Mouse (Mus musculus) CH12.LX (cell line): Measurements from ENCODE around the gene Prdm10. TPM values are rescaled to one million over a fixed set of nuclear protein-coding genes. Genes with fewer than 3 reads are reported as not detected.
A peak's percentile ranks its signal among the peaks of the same experiment; 100 is the strongest.

Source experiments
- DNase-seq: peaks from one replicate; pipeline ENCODE4 v3.0.0-alpha.2; 2013; ENCODE audit errors: extremely low read depth
- H3K27ac ChIP-seq: 2 replicates; pipeline ENCODE4 v1.5.1; 2012; ENCODE audit warnings: low read depth, mild to moderate bottlenecking, control low read depth, moderate library complexity; ENCODE audit not compliant: insufficient read depth
- H3K27me3 ChIP-seq: replicated peaks from 2 replicates; pipeline ENCODE3; 2012; ENCODE audit warnings: inconsistent platforms
- H3K36me3 ChIP-seq, 2 experiments: replicated peaks in 1 of 2; 2 replicates each; pipeline versions ENCODE3 to v1.6.1; 2012; ENCODE audit warnings: inconsistent platforms in 1 of 2, low read length in 1 of 2, mild to moderate bottlenecking in 1 of 2, mixed read lengths in 1 of 2, moderate library complexity in 1 of 2; ENCODE audit not compliant: control insufficient read depth in 1 of 2, insufficient read depth in 1 of 2
- H3K4me1 ChIP-seq, 2 experiments: 2 replicates each; pipeline ENCODE4 v1.6.1; 2012; ENCODE audit warnings: inconsistent platforms in 1 of 2, moderate library complexity in 1 of 2; ENCODE audit not compliant: insufficient read depth in 2 of 2, control insufficient read depth in 1 of 2
- H3K4me2 ChIP-seq: 2 replicates; pipeline ENCODE4 v1.6.1; 2012; ENCODE audit warnings: low read depth, mild to moderate bottlenecking, control low read depth; ENCODE audit not compliant: poor library complexity, insufficient read depth, severe bottlenecking
- H3K4me3 ChIP-seq, 3 experiments: fragments of 150-350 bp in 1 of 3; sonication (generic) in 1 of 3; replicated peaks in 1 of 3; 2 replicates each; pipeline versions ENCODE3 to v1.5.1; 2011 to 2012; ENCODE audit warnings: low read depth in 2 of 3, low read length in 2 of 3, mild to moderate bottlenecking in 2 of 3, moderate library complexity in 2 of 3, control low read depth in 1 of 3, improper control_type of control experiment in 1 of 3, inconsistent platforms in 1 of 3, mixed read lengths in 1 of 3; ENCODE audit not compliant: poor library complexity in 1 of 3
- H3K79me2 ChIP-seq: replicated peaks from 2 replicates; pipeline ENCODE4 v1.6.1; 2012; ENCODE audit warnings: mild to moderate bottlenecking, moderate library complexity; ENCODE audit not compliant: control insufficient read depth, poor library complexity, insufficient read depth, severe bottlenecking; ENCODE audit errors: extremely low read depth
- H3K9ac ChIP-seq: 2 replicates; pipeline ENCODE4 v1.6.1; 2012; ENCODE audit warnings: low read depth, mild to moderate bottlenecking, control low read depth, moderate library complexity; ENCODE audit not compliant: insufficient read depth
- H3K9me3 ChIP-seq: replicated peaks from 2 replicates; pipeline ENCODE3; 2012; ENCODE audit warnings: low read length, inconsistent platforms, mixed read lengths
- BHLHE40 ChIP-seq: IDR thresholded peaks from 2 replicates; pipeline ENCODE4 v1.6.1; 2011; ENCODE audit warnings: mild to moderate bottlenecking, low read depth, low read length, improper control_type of control experiment
- CHD2 ChIP-seq: IDR thresholded peaks from 2 replicates; pipeline ENCODE4 v1.6.1; 2011; ENCODE audit warnings: low read length, improper control_type of control experiment
- CTCF ChIP-seq, 2 experiments: IDR thresholded peaks in 1 of 2; conservative IDR thresholded peaks in 1 of 2; 2 replicates each; pipeline ENCODE4 v1.5.1; 2011 to 2012; ENCODE audit warnings: low read depth in 2 of 2, low read length in 2 of 2, improper control_type of control experiment in 1 of 2, inconsistent platforms in 1 of 2, mild to moderate bottlenecking in 1 of 2, moderate library complexity in 1 of 2
- E2F4 ChIP-seq: IDR thresholded peaks from 2 replicates; pipeline ENCODE4 v1.6.1; 2011; ENCODE audit warnings: low read depth, low read length, improper control_type of control experiment; ENCODE audit not compliant: insufficient replicate concordance
- ELF1 ChIP-seq: IDR thresholded peaks from 2 replicates; pipeline ENCODE4 v1.6.1; 2014; ENCODE audit warnings: low read depth, mild to moderate bottlenecking, inconsistent platforms, low read length, improper control_type of control experiment
- JUN ChIP-seq: IDR thresholded peaks from 2 replicates; pipeline ENCODE4 v1.6.1; 2011; ENCODE audit warnings: low read depth, mild to moderate bottlenecking, low read length, improper control_type of control experiment, moderate library complexity; ENCODE audit not compliant: insufficient read depth
- MAFK ChIP-seq: IDR thresholded peaks from 2 replicates; pipeline ENCODE4 v1.6.1; 2011; ENCODE audit warnings: low read length, improper control_type of control experiment; ENCODE audit not compliant: insufficient replicate concordance
- MAX ChIP-seq: IDR thresholded peaks from 2 replicates; pipeline ENCODE4 v1.6.1; 2011; ENCODE audit warnings: low read length, improper control_type of control experiment
- MYC ChIP-seq: IDR thresholded peaks from 2 replicates; pipeline ENCODE4 v1.6.1; 2011; ENCODE audit warnings: low read depth, mild to moderate bottlenecking, improper control_type of control experiment, low read length
- NELFE ChIP-seq: IDR thresholded peaks from 2 replicates; pipeline ENCODE4 v1.6.1; 2011; ENCODE audit warnings: low read depth, low read length, improper control_type of control experiment
- PAX5 ChIP-seq: IDR thresholded peaks from 2 replicates; pipeline ENCODE4 v1.6.1; 2012; ENCODE audit warnings: low read length, inconsistent platforms, mixed read lengths
- RAD21 ChIP-seq: IDR thresholded peaks from 2 replicates; pipeline ENCODE4 v1.6.1; 2011; ENCODE audit warnings: low read depth, mild to moderate bottlenecking, low read length, improper control_type of control experiment, moderate library complexity
- SMC3 ChIP-seq: IDR thresholded peaks from 2 replicates; pipeline ENCODE4 v1.6.1; 2011; ENCODE audit warnings: low read depth, low read length, improper control_type of control experiment
- UBTF ChIP-seq: IDR thresholded peaks from 2 replicates; pipeline ENCODE4 v1.6.1; 2012; ENCODE audit warnings: low read depth, mild to moderate bottlenecking, inconsistent platforms, low read length, improper control_type of control experiment, moderate library complexity
- USF1 ChIP-seq: IDR thresholded peaks from 2 replicates; pipeline ENCODE4 v1.6.1; 2014; ENCODE audit warnings: low read depth, mild to moderate bottlenecking, inconsistent platforms, low read length, improper control_type of control experiment
- ZC3H11A ChIP-seq: IDR thresholded peaks from 2 replicates; pipeline ENCODE4 v1.6.1; 2012; ENCODE audit warnings: low read depth, mild to moderate bottlenecking, inconsistent platforms, low read length, improper control_type of control experiment
- dilution Hi-C: fragments of 300-500 bp; cut with MboI; formaldehyde crosslinking; loops from 2 replicates; pipeline ENCODE4 v1.14.3; 2020; ENCODE audit warnings: low sequenced_read_pairs; ENCODE audit not compliant: extremely low pct_unique_long_range_greater_than_20kb, extremely low pct_ligation_motif_present
- in situ Hi-C: fragments of 300-500 bp; cut with MboI; formaldehyde crosslinking; loops from 3 replicates; pipeline ENCODE4 v1.14.3; 2019; ENCODE audit warnings: low sequenced_read_pairs, low pct_ligation_motif_present, low pct_unique_long_range_greater_than_20kb, mixed read lengths
- polyA plus RNA-seq: library from polyadenylated mRNA; unstranded; fragments of >175 nt; gene quantifications from 2 replicates; pipeline ENCODE4 v1.2.1, GENCODE M21; 2012; ENCODE audit warnings: low read depth; ENCODE audit not compliant: insufficient read length
- total RNA-seq, 2 experiments: library from RNA; depleted of rRNA; stranded (reverse); fragments of 300-350 nt in 1 of 2; fragments of >200 nt in 1 of 2; gene quantifications; 2 replicates each; pipeline ENCODE4 v1.2.3; 2012 to 2014

Prdm10 gene
- total and polyA plus RNA-seq, 3 experiments, result 4.5 to 6.7 (median 4.7) TPM

DNA sequence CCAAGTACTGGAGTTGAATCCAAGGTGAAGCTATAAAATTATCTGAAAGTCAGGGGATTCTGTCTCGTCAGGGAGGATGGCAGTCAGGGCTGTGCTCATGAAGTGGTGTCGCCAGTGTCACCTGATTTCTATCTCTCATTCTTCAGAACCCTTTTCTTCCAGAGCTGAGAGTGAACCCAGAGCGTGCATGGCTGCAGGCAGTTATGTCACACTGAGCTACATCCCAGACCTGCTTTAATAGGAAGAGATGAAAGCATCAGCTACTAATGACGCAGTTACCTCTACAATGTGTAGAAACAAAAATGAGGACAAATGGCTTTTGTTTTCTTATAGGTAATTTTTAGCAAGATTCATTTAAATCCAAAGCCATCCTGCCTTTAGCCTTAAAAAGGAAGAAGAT lies 68.1 kb downstream of the Prdm10 start:
- dilution Hi-C loops, result no loop called here
- no peak overlapping the region for H3K27ac ChIP-seq
- no peak for TF ChIP-seq MAFK
- TF ChIP-seq JUN, result no peak
- H3K36me3 ChIP-seq, result peaks cover 0 to 50% of the 10 kb centered on the region in 2 experiments
- no peak for DNase-seq
- in situ Hi-C loops, result loop anchor here (10.0 kb wide), 1 partner anchor 174 kb away; no protein-coding TSS in a partner anchor
- no peaks in the 10 kb centered on the region for H3K9me3 ChIP-seq
- no peaks in the 10 kb centered on the region for H3K79me2 ChIP-seq
- no peak overlapping the region for H3K9ac ChIP-seq
- no peak overlapping the region for H3K4me2 ChIP-seq
- H3K4me3 ChIP-seq, result no peak overlapping the region
- H3K27me3 ChIP-seq, result no peaks in the 10 kb centered on the region
- no peaks in the 10 kb centered on the region for H3K4me1 ChIP-seq

DNA sequence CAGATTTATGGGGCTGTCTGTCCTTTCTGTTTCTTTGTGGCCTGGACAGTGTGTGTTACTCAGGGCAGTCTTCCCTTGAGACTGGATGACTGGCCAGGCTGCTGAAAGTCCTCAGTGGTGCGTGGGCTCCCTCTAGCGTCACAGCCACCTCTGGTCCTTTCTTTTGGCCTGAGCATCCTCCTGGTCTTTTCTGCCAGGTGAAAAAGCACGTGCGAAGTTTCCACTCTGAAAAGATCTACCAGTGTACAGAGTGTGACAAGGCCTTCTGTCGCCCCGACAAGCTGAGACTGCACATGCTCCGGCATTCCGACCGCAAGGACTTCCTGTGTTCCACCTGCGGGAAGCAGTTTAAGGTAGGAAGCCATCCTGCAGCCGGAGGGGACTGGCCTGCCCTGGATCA lies 68.6 kb downstream of the Prdm10 start:
- peak; percentile 44 for DNase-seq
- Histone ChIP-seq H3K27ac (no peak overlapping the region), H3K36me3 (peaks cover 0 to 51% of the 10 kb centered on the region in 2 experiments), H3K9me3 (no peaks in the 10 kb centered on the region), H3K27me3 (no peaks in the 10 kb centered on the region), H3K4me2 (no peak overlapping the region), H3K4me1 (no peaks in the 10 kb centered on the region), H3K9ac (no peak overlapping the region), H3K79me2 (no peaks in the 10 kb centered on the region), H3K4me3 (no peak overlapping the region)
- in situ Hi-C loops (loop anchor here (10.0 kb wide), 1 partner anchor 174 kb away; no protein-coding TSS in a partner anchor), dilution Hi-C loops (no loop called here)
- TF ChIP-seq RAD21 (peak; percentile 96), PAX5 (no peak), CTCF (conservative IDR thresholded peaks at IDR 0.05 in 1 of 2, IDR thresholded peaks at IDR 0.05 in 1 of 2; ENCODE audit: low read depth in 2 of 2, low read length in 2 of 2) (peak; percentile 61 to 95), MAX (peak; percentile 70), BHLHE40 (peak; percentile 71), ZC3H11A (peak; percentile 62), MYC (peak; percentile 34; the same call in 1 of the 2 replicates), E2F4 (no peak), NELFE (peak; percentile 30; the same call in 1 of the 2 replicates), UBTF (no peak), USF1 (no peak), CHD2 (no peak), ELF1 (no peak), SMC3 (peak; percentile 91), JUN (no peak)
